Mouse (Mus musculus) gastrocnemius, postnatal 10 days (tissue): ENCODE data around the gene Mettl27. TPM values are rescaled to one million over a fixed set of nuclear protein-coding genes. Genes with fewer than 3 reads are reported as not detected.

Experiments
- DNase-seq: peaks from one replicate; pipeline ENCODE4 v3.0.0; 2021; ENCODE audit warnings: mixed read lengths
- total RNA-seq, 2 experiments: library from RNA; stranded (reverse); gene quantifications; 2 replicates each; pipeline ENCODE4 v1.2.3; 2021

Mettl27 gene
- total RNA-seq, 2 experiments from 2014 or later, result 7.4 to 8.6 TPM

DNA sequence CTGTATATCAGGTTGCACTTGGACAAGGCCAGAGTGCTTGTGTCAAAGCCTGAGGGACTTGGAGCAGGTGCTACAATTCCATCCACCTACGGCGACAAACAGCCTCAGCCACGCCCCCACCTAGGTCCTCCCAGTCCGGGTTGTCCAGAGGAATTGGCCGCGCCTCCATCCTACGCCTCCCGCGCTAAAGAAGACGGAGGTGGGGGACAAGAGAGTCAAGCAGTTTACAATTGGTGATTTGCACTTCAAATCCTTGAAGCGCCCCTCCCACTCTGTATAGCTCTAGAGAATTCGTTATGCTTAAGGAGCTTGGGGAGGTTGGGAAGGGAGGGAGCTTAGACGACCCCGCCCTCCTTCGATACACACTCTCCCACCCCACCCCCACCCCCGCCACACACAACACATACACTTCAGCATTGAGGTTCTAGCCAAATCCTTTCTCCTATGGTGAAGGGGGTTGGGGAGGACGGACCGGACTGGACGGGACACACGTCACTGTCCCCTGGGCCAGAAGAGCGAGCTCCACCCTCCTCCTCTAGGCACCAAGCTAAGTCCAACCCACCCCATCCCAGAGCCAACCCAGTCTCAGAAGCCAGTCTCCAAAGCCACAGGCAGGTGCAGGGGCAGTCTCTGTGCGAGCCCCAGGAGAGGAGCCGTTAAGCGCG is 53.6 kb downstream of the Mettl27 start, which contains the start of gene Cldn3:
TSS of gene Cldn3 (plus strand) at position 582 of the 665 bp plus-strand sequence.
- peak; percentile 28 for DNase-seq

DNA sequence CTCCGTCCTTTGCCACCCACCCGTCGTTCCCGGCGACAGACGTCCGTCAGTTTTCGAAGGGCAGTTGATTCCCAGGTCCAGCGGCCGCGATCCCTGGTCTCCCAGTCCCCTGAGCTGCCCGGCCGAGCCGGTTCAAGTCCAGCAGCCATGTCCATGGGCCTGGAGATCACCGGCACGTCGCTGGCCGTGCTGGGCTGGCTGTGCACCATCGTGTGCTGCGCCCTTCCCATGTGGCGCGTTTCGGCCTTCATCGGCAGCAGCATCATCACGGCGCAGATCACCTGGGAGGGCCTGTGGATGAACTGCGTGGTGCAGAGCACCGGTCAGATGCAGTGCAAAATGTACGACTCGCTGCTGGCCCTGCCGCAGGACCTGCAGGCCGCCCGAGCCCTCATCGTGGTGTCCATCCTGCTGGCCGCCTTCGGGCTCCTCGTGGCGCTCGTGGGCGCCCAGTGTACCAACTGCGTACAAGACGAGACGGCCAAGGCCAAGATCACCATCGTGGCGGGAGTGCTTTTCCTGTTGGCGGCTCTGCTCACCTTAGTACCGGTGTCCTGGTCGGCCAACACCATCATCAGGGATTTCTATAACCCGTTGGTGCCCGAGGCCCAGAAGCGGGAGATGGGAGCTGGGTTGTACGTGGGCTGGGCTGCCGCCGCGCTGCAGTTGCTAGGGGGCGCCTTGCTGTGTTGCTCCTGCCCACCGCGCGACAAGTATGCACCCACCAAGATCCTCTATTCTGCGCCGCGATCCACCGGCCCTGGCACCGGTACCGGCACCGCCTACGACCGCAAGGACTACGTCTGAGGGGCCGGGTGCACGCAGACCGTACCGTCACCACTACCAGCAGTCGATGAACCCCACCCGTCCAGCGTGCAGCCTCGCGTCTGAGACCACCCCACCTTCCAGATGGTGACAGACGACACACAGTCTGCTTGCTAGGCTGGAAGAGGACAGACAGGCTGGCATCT is 54.4 kb downstream of the Mettl27 start:
- DNase-seq, result no peak

DNA sequence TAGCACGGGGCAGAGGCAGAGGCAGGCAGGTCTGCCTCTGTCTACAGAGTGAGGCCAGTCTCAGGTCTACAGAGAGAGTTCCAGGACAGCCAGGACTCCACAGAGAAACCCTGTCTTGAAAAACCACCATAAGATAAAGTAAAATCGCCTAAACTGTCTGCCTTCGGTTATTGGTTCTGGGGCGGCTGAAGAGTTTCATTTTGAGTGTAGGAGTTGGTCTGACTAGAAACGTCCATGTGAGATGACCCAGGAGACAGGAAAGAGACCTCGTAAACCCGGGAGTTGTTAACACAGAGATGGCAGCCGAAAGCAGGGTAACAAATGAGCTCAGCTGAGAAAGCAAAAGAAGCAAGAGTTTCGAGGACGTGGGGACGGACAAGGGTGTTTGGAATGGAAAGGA is 57.0 kb downstream of the Mettl27 start:
- no peak for DNase-seq

DNA sequence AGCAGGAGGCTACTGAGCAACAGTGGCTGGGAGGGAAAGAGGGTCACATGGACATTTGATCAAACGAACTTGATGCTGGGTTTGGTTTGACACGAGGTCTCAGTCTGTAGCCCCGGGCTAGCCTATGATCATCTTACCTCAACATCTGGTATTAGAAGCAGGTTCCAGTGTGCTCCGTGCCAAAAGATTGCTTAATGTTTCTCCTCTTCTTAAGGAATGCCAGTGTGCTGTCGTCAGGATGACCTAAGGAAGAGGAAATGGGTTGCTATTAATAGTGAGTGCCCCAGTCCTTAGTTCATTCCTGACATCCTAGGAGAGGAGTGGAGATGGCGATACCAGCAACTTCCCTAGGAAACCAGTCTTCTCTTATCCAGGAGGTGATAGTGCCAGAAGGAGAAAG is 57.6 kb downstream of the Mettl27 start:
- no peak for DNase-seq

Other genes with a start within 250 kb of the Mettl27 start
- 10 to 100 TPM in 1 of 2 experiments, 1 to 10 TPM in 1; 8.4 to 11.4 TPM for gene Limk1, start 243.8 kb upstream of the Mettl27 start, total RNA-seq
- gene Eln, start 185.0 kb upstream of the Mettl27 start, total RNA-seq, result 100 to 1,000 TPM; 199 to 219 TPM
- gene Tmem270, start 25.6 kb upstream of the Mettl27 start, total RNA-seq, result not detected
- under 1 TPM in 1 of 2 experiments, not detected in 1; 0.84 TPM for gene Cldn13, start 16.8 kb upstream of the Mettl27 start, total RNA-seq
- gene Cldn4, start 14.6 kb downstream of the Mettl27 start, total RNA-seq, result not detected
- not detected for gene Cldn3, start 53.8 kb downstream of the Mettl27 start, total RNA-seq
- gene Abhd11, start 76.8 kb downstream of the Mettl27 start, total RNA-seq, result 10 to 100 TPM; 51.2 to 60.6 TPM
- 1 to 10 TPM; 2.0 to 5.1 TPM for gene Stx1a, start 91.1 kb downstream of the Mettl27 start, total RNA-seq
- gene Dnajc30, start 131.8 kb downstream of the Mettl27 start, total RNA-seq, result 10 to 100 TPM; 22.4 to 23.3 TPM
- gene Bud23, start 132.6 kb downstream of the Mettl27 start, total RNA-seq, result 10 to 100 TPM; 28.6 to 30.3 TPM
- gene Vps37d, start 145.9 kb downstream of the Mettl27 start, total RNA-seq, result 1 to 10 TPM; 2.3 to 3.0 TPM
- 10 to 100 TPM; 28.4 to 32.5 TPM for gene Mlxipl, start 157.5 kb downstream of the Mettl27 start, total RNA-seq
- gene Tbl2, start 217.3 kb downstream of the Mettl27 start, total RNA-seq, result 10 to 100 TPM; 13.6 to 16.8 TPM
- gene Bcl7b, start 235.9 kb downstream of the Mettl27 start, total RNA-seq, result 10 to 100 TPM; 28.4 to 28.9 TPM